In the genomic region with DNA sequence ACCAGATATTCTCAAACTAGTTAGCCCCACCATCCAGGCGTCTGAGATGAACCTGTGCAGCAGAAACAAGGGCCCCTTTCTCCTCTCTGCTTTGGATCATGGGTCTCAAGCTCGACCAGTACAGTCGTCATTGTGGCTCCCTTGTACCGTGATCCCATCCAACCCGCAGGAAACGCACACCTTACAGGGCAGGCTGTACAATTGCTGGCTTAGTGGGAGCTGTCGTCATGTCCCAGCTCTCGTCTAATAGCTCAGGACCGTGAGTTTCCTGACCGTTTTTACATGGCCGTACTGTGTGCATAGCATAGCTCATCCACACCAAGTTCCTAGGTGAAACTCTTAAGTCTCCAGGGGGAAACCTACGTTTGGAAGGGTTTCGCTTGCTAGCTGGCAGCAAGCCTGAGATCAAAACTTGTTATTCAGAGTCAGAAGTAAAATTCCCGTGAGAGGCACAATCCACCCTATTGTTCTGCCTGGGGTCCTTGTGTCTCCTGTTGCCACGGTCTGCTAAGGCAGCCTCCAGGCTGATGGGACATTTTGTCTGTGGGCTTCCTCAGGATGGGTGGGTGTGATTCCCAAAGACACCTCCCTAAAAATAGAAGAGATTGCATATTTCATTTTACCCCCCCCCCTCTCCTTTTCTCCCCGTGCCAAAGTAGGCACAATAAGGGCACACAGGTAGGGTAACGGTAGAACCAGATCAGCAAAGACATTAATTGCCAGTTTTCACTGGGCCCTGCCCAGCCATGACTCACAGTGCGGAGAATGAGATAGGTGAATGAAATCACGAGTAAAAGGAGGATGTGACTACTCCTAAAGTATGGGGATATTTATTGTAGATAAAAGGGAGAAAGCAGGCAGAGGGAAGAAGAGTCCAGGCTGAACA, we compare ENCODE assay signal across 13 mouse cellular contexts.
A peak's percentile ranks its signal among the peaks of the same experiment; 100 is the strongest.
DNase-seq lines count a peak whose midpoint lies in the region; ATAC-seq and TF ChIP-seq lines count a peak whose summit lies in the region.
"Had no signal": no experiment of that assay in that cellular context is flagged by ENCODE, and none has a peak within 500 bp of the region (broad histone marks: within the 10 kb centered on the region; RNA-seq: fewer than 3 reads in every experiment).

No protein-coding gene starts in this region.

- no peak overlapping the region for H3K9ac ChIP-seq in forebrain, embryonic 11.5 days (ENCODE audit: low read length)
- H3K9ac ChIP-seq in forebrain, postnatal 0 days = no peak overlapping the region
- no peak overlapping the region for H3K9ac ChIP-seq in lung, embryonic 15.5 days
- no peak overlapping the region for H3K9ac ChIP-seq in heart, embryonic 15.5 days
- H3K9ac ChIP-seq: liver, embryonic 13.5 days; midbrain, embryonic 15.5 days had no signal

- TF ChIP-seq CTCF in forebrain, postnatal 0 days (IDR thresholded peaks at IDR 0.05; ENCODE audit: low read depth) = no peak

- ATAC-seq in forebrain, embryonic 11.5 days (replicated peaks; ENCODE audit: low FRiP score) = no peak
- ATAC-seq in forebrain, postnatal 0 days = no peak
- peak; percentile 29; the same call in 1 of the 2 replicates for ATAC-seq in lung, embryonic 15.5 days (ENCODE audit: borderline replicate concordance, extremely low read depth, low FRiP score, low TSS enrichment)
- ATAC-seq in heart, embryonic 15.5 days (replicated peaks; ENCODE audit: insufficient number of reproducible peaks, insufficient read depth, low FRiP score, low read depth) = no peak
- ATAC-seq: forebrain, embryonic 16.5 days; Patski had no signal

- no peak overlapping the region for H3K4me2 ChIP-seq in forebrain, embryonic 11.5 days (ENCODE audit: low read depth, low read length, severe bottlenecking)
- H3K4me2 ChIP-seq in forebrain, postnatal 0 days (ENCODE audit: low read depth) = no peak overlapping the region
- peak overlapping the region; percentile 43 for H3K4me2 ChIP-seq in lung, embryonic 15.5 days
- H3K4me2 ChIP-seq in heart, embryonic 15.5 days = no peak overlapping the region

- no peaks in the 10 kb centered on the region for H3K36me3 ChIP-seq in forebrain, embryonic 11.5 days (ENCODE audit: control insufficient read depth, insufficient read depth, low read length)
- H3K36me3 ChIP-seq in forebrain, postnatal 0 days (ENCODE audit: insufficient read depth) = no peaks in the 10 kb centered on the region
- H3K36me3 ChIP-seq in lung, embryonic 15.5 days = no peaks in the 10 kb centered on the region
- H3K36me3 ChIP-seq in heart, embryonic 15.5 days = no peaks in the 10 kb centered on the region
- H3K36me3 ChIP-seq: liver, embryonic 13.5 days; midbrain, embryonic 15.5 days had no signal

- WGBS in forebrain, embryonic 11.5 days = 72% methylated on average over 19 of the region's 19 CpGs
- 58% methylated on average over 19 of the region's 19 CpGs for WGBS in forebrain, postnatal 0 days
- 41% methylated on average over 19 of the region's 19 CpGs for WGBS in lung, embryonic 15.5 days
- 51% methylated on average over 19 of the region's 19 CpGs for WGBS in heart, embryonic 15.5 days

- peaks cover 2% of the 10 kb centered on the region; the same call in 1 of the 2 replicates for H3K4me1 ChIP-seq in forebrain, embryonic 11.5 days (replicated peaks; ENCODE audit: control insufficient read depth, insufficient read depth, low read length)
- no peaks in the 10 kb centered on the region for H3K4me1 ChIP-seq in forebrain, postnatal 0 days (ENCODE audit: insufficient read depth)
- peaks cover 39% of the 10 kb centered on the region for H3K4me1 ChIP-seq in lung, embryonic 15.5 days
- peaks cover 8% of the 10 kb centered on the region for H3K4me1 ChIP-seq in heart, embryonic 15.5 days (replicated peaks)
- H3K4me1 ChIP-seq: liver, embryonic 13.5 days had no signal

- H3K9me3 ChIP-seq in forebrain, embryonic 11.5 days (ENCODE audit: control insufficient read depth, low read length) = no peaks in the 10 kb centered on the region
- no peaks in the 10 kb centered on the region for H3K9me3 ChIP-seq in forebrain, postnatal 0 days (ENCODE audit: low read length)
- no peaks in the 10 kb centered on the region for H3K9me3 ChIP-seq in lung, embryonic 15.5 days
- no peaks in the 10 kb centered on the region for H3K9me3 ChIP-seq in heart, embryonic 15.5 days (replicated peaks)
- H3K9me3 ChIP-seq: liver, embryonic 13.5 days; midbrain, embryonic 15.5 days had no signal

- peak; percentile 48 for DNase-seq in forebrain, embryonic 11.5 days (ENCODE audit: low spot score)
- DNase-seq in forebrain, postnatal 0 days = no peak
- no peak for DNase-seq in lung, postnatal 25 days (ENCODE audit: low spot score)
- DNase-seq in ES-CJ7 (ENCODE audit: low read depth, low spot score) = peak; percentile 21
- DNase-seq in right cerebral cortex, adult 2 months (ENCODE audit: low spot score in 2 of 2) = no peak
- no peak for DNase-seq in embryo, embryonic 10 days (ENCODE audit: low spot score)
- DNase-seq: cerebellum, postnatal 36 days; liver, embryonic 13.5 days had no signal

- H3K27ac ChIP-seq in forebrain, embryonic 11.5 days (ENCODE audit: low read depth, low read length) = no peak overlapping the region
- no peak overlapping the region for H3K27ac ChIP-seq in forebrain, postnatal 0 days (ENCODE audit: low read depth, low read length)
- peak overlapping the region; percentile 84 for H3K27ac ChIP-seq in lung, embryonic 15.5 days
- H3K27ac ChIP-seq in heart, embryonic 15.5 days = peak overlapping the region; percentile 52
- H3K27ac ChIP-seq: liver, embryonic 13.5 days; midbrain, embryonic 15.5 days had no signal

- H3K27me3 ChIP-seq in forebrain, embryonic 11.5 days (ENCODE audit: control insufficient read depth, insufficient read depth, low read length) = no peaks in the 10 kb centered on the region
- H3K27me3 ChIP-seq in forebrain, postnatal 0 days (ENCODE audit: insufficient read depth, low read length) = no peaks in the 10 kb centered on the region
- H3K27me3 ChIP-seq in lung, embryonic 15.5 days = no peaks in the 10 kb centered on the region
- H3K27me3 ChIP-seq in heart, embryonic 15.5 days = no peaks in the 10 kb centered on the region
- H3K27me3 ChIP-seq: liver, embryonic 13.5 days; midbrain, embryonic 15.5 days; Patski had no signal

- H3K4me3 ChIP-seq in forebrain, embryonic 11.5 days (ENCODE audit: low read depth, low read length) = no peak overlapping the region
- no peak overlapping the region for H3K4me3 ChIP-seq in forebrain, postnatal 0 days (ENCODE audit: low read depth, low read length)
- no peak overlapping the region for H3K4me3 ChIP-seq in lung, embryonic 15.5 days
- no peak overlapping the region for H3K4me3 ChIP-seq in heart, embryonic 15.5 days
- H3K4me3 ChIP-seq: midbrain, embryonic 15.5 days had no signal

Comparison
In these comparisons a context has a peak if more than half of its experiments do, and no peak if none do; other contexts are left out.
1. DNase-seq: peak in forebrain, embryonic 11.5 days (single experiment) and ES-CJ7 (single experiment); none in forebrain, postnatal 0 days (single experiment), lung, postnatal 25 days (single experiment), right cerebral cortex, adult 2 months (0 of 2) and embryo, embryonic 10 days (single experiment).
2. H3K27ac ChIP-seq: peak in lung, embryonic 15.5 days (single experiment) and heart, embryonic 15.5 days (single experiment); none in forebrain, embryonic 11.5 days (single experiment) and forebrain, postnatal 0 days (single experiment).